Mouse (Mus musculus) stomach, embryonic 14.5 days (tissue): ENCODE results near the gene Gm44965. TPM values are rescaled to one million over a fixed set of nuclear protein-coding genes. Genes with fewer than 3 reads are reported as not detected.

Experiments used
- ATAC-seq: fragments of 200-750 bp; cut with Nextera tagmentation; 2 replicates; pipeline ENCODE4 v1.8.0; 2017; ENCODE audit warnings: low read depth, moderate TSS enrichment; ENCODE audit not compliant: insufficient number of reproducible peaks, insufficient read depth, low FRiP score
- H3K27ac ChIP-seq: fragments of 300-500 bp; sonication (generic); 2 replicates; pipeline ENCODE4 v1.5.1; 2014; ENCODE audit warnings: mild to moderate bottlenecking, low read length, moderate library complexity, mixed read lengths
- H3K27me3 ChIP-seq: fragments of 300-500 bp; sonication (generic); 2 replicates; pipeline ENCODE4 v1.6.1; 2014; ENCODE audit warnings: low read length, control low read depth, mixed read lengths; ENCODE audit not compliant: control insufficient read depth, insufficient read depth
- H3K36me3 ChIP-seq: fragments of 300-500 bp; sonication (generic); 2 replicates; pipeline ENCODE4 v1.6.1; 2014; ENCODE audit warnings: mild to moderate bottlenecking, control low read depth, low read length, moderate library complexity, mixed read lengths; ENCODE audit not compliant: control insufficient read depth, insufficient read depth
- H3K4me1 ChIP-seq: fragments of 300-500 bp; sonication (generic); 2 replicates; pipeline ENCODE4 v1.6.1; 2014; ENCODE audit warnings: low read length, control low read depth, mixed read lengths; ENCODE audit not compliant: control insufficient read depth, insufficient read depth
- H3K4me2 ChIP-seq: fragments of 300-500 bp; sonication (generic); replicated peaks from 2 replicates; pipeline ENCODE4 v1.6.1; 2014; ENCODE audit warnings: low read depth, low read length, control low read depth
- H3K4me3 ChIP-seq: fragments of 300-500 bp; sonication (generic); 2 replicates; pipeline ENCODE4 v1.5.1; 2014; ENCODE audit warnings: low read depth, low read length, control low read depth
- H3K9ac ChIP-seq: fragments of 300-500 bp; sonication (generic); replicated peaks from 2 replicates; pipeline ENCODE4 v1.6.1; 2014; ENCODE audit warnings: low read depth, mild to moderate bottlenecking, control low read depth, low read length, moderate library complexity, mixed read lengths
- H3K9me3 ChIP-seq: fragments of 300-500 bp; sonication (generic); 2 replicates; pipeline ENCODE4 v1.6.1; 2016; ENCODE audit warnings: low read depth, low read length, control low read depth; ENCODE audit not compliant: control insufficient read depth
- WGBS: fragments of 180-500 bp; shearing (Covaris S2); extraction: QIAGEN DNeasy Blood & Tissue Kit; methylation state at CpG from one replicate; pipeline ENCODE4 v1.1.7; 2014; 5-methylcytosine and 5-hydroxymethylcytosine counted together
- polyA plus RNA-seq: library from polyadenylated mRNA; unstranded; fragments of >200 nt; fragmentation: Nextera tagmentation; extraction: Ambion mirVana; gene quantifications from 2 replicates; pipeline ENCODE4 v1.2.1, GENCODE M21; 2014

Gm44965 gene
- polyA plus RNA-seq, 1 experiment from 2014 or later, result not detected

DNA sequence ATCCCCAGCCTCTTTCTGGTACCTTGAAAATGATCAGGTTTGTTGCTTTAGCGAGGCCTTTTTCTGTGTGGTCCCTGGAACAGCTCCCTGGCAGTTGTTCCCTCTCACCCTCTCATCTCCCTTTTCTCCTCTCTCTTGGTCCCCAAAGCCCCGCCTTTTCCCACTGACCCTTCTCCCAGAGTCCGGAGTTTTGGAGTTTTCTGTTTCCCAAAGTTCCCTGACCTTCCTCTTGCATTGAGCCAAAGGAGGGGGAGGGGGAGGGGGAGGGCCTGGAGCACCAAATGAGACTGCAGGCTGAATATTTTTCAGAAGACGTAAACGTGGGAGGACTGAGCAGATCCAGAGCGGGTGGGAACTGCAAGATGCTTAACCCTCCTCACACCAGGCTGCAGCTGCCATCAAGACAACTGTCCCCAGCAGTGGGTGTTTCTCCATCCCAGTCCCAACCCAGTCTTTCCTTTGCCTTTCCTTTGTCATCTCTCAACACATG is 21.1 kb upstream of the Gm44965 start, which contains the start of gene Rarres2:
Gene Rarres2 (minus strand): TSS at position 218 of the 490 bp plus-strand sequence.
- Histone ChIP-seq H3K9me3 (no peaks in the 10 kb centered on the region), H3K4me1 (peaks cover 33% of the 10 kb centered on the region; the same call in 1 of the 2 replicates), H3K36me3 (no peaks in the 10 kb centered on the region), H3K4me3 (peak within 1 kb of the TSS; percentile 13; the same call in 1 of the 2 replicates), H3K4me2 (peak within 1 kb of the TSS; percentile 39), H3K9ac (no peak within 1 kb of the TSS), H3K27ac (peak within 1 kb of the TSS; percentile 53), H3K27me3 (no peaks in the 10 kb centered on the region)
- WGBS, result 9% methylated on average over 6 of the region's 6 CpGs
- peak; percentile 70 for ATAC-seq

- Histone ChIP-seq H3K4me2 (no peak overlapping the region), H3K9ac (no peak overlapping the region), H3K27me3 (no peaks in the 10 kb centered on the region), H3K9me3 (no peaks in the 10 kb centered on the region), H3K4me3 (no peak overlapping the region), H3K4me1 (peaks cover 35% of the 10 kb centered on the region; the same call in 1 of the 2 replicates), H3K27ac (peak overlapping the region; percentile 53; the same call in 1 of the 2 replicates), H3K36me3 (no peaks in the 10 kb centered on the region)
- 29% methylated on average over 10 of the region's 10 CpGs for WGBS
- peak; percentile 57; the same call in 1 of the 2 replicates for ATAC-seq
Observed at GRCm38 (mm10) chr6:48573280-48573679, 20.5 kb upstream of the Gm44965 start.

GRCm38 (mm10) chr6:48573981-48574380 is 19.8 kb upstream of the Gm44965 start:
- H3K36me3 ChIP-seq, result no peaks in the 10 kb centered on the region
- 71% methylated on average over 3 of the region's 3 CpGs for WGBS
- peaks cover 28% of the 10 kb centered on the region; the same call in 1 of the 2 replicates for H3K4me1 ChIP-seq
- no peak for ATAC-seq
- H3K27me3 ChIP-seq, result no peaks in the 10 kb centered on the region
- peak overlapping the region; percentile 21; the same call in 1 of the 2 replicates for H3K27ac ChIP-seq
- no peak overlapping the region for H3K4me2 ChIP-seq
- no peak overlapping the region for H3K4me3 ChIP-seq
- H3K9me3 ChIP-seq, result no peaks in the 10 kb centered on the region
- no peak overlapping the region for H3K9ac ChIP-seq

GRCm38 (mm10) chr6:48578736-48579135 is 15.0 kb upstream of the Gm44965 start:
- 0 out of 2 replicates have a peak overlapping the region, but pooled peaks have one; percentile 15 for H3K4me2 ChIP-seq
- H3K4me1 ChIP-seq, result peaks cover 9% of the 10 kb centered on the region; the same call in 1 of the 2 replicates
- WGBS, result 21% methylated on average over 5 of the region's 5 CpGs
- H3K9me3 ChIP-seq, result no peaks in the 10 kb centered on the region
- ATAC-seq, result no peak
- no peak overlapping the region for H3K4me3 ChIP-seq
- no peaks in the 10 kb centered on the region for H3K27me3 ChIP-seq
- no peaks in the 10 kb centered on the region for H3K36me3 ChIP-seq
- peak overlapping the region; percentile 56; the same call in 1 of the 2 replicates for H3K27ac ChIP-seq
- H3K9ac ChIP-seq, result no peak overlapping the region

- H3K36me3 ChIP-seq, result no peaks in the 10 kb centered on the region
- no peak for ATAC-seq
- no peak overlapping the region for H3K4me3 ChIP-seq
- H3K9me3 ChIP-seq, result no peaks in the 10 kb centered on the region
- 0 out of 2 replicates have a peak overlapping the region, but pooled peaks have one; percentile 15 for H3K4me2 ChIP-seq
- H3K9ac ChIP-seq, result no peak overlapping the region
- H3K27me3 ChIP-seq, result no peaks in the 10 kb centered on the region
- WGBS, result 21% methylated on average over 5 of the region's 5 CpGs
- H3K27ac ChIP-seq, result peak overlapping the region; percentile 56; the same call in 1 of the 2 replicates
- H3K4me1 ChIP-seq, result peaks cover 9% of the 10 kb centered on the region; the same call in 1 of the 2 replicates
Observed at GRCm38 (mm10) chr6:48579215-48579648, 14.5 kb upstream of the Gm44965 start.

- Histone ChIP-seq H3K27ac (no peak overlapping the region), H3K9ac (no peak overlapping the region), H3K4me3 (no peak overlapping the region), H3K4me1 (peaks cover 9% of the 10 kb centered on the region; the same call in 1 of the 2 replicates), H3K4me2 (no peak overlapping the region), H3K9me3 (no peaks in the 10 kb centered on the region), H3K27me3 (no peaks in the 10 kb centered on the region), H3K36me3 (no peaks in the 10 kb centered on the region)
- WGBS, result 31% methylated on average over 3 of the region's 3 CpGs
- no peak for ATAC-seq
Observed at GRCm38 (mm10) chr6:48581257-48581656, 12.5 kb upstream of the Gm44965 start.

GRCm38 (mm10) chr6:48582037-48582436 is 11.7 kb upstream of the Gm44965 start:
- no peak for ATAC-seq
- Histone ChIP-seq H3K9me3 (no peaks in the 10 kb centered on the region), H3K9ac (no peak overlapping the region), H3K4me3 (no peak overlapping the region), H3K27me3 (no peaks in the 10 kb centered on the region), H3K4me2 (no peak overlapping the region), H3K27ac (no peak overlapping the region), H3K4me1 (peaks cover 9% of the 10 kb centered on the region; the same call in 1 of the 2 replicates), H3K36me3 (no peaks in the 10 kb centered on the region)
- WGBS, result 76% methylated on average over 3 of the region's 3 CpGs

DNA sequence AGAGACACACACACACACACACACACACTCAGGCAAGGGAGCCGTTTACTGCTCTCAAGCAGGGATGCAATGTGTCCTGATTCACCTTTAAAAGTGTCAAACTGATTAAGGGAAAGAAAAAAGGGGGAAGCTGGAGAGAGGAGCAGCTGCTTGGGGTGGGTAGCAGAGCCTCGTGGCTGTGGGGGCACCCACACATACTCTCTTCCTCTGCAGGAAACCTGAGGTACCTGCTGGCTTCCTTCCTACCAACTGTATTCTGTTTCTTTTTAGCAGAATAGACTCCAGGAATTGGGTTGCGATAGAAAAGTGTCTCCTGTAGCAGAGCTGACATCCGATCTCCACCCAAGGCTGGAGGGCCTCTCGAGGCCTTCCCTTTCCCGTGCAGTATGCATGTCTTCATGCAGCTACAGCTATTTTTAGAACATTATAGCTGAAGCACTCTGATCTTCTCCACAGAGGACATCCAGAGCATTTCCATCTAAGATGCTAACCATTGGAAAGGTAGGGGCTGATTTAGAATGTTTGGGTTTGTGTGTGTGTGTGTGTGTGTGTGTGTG is 4.5 kb upstream of the Gm44965 start, which contains the start of gene Gm45021:
Gene Gm45021 (plus strand): TSS at position 417 of the 557 bp plus-strand sequence.
- no peak within 1 kb of the TSS for H3K4me2 ChIP-seq
- H3K27ac ChIP-seq, result peak within 1 kb of the TSS; percentile 44; the same call in 1 of the 2 replicates
- H3K36me3 ChIP-seq, result no peaks in the 10 kb centered on the region
- WGBS, result 39% methylated on average over 6 of the region's 6 CpGs
- H3K9me3 ChIP-seq, result no peaks in the 10 kb centered on the region
- no peak within 1 kb of the TSS for H3K4me3 ChIP-seq
- no peak for ATAC-seq
- no peaks in the 10 kb centered on the region for H3K4me1 ChIP-seq
- H3K27me3 ChIP-seq, result no peaks in the 10 kb centered on the region
- H3K9ac ChIP-seq, result no peak within 1 kb of the TSS
